Mouse (Mus musculus): ENCODE measurements around the gene Ccdc18. TPM values are rescaled to one million over a fixed set of nuclear protein-coding genes. Genes with fewer than 3 reads are reported as not detected.
"Not testable (repeated sequence)": the region's sequence is repeated elsewhere in the genome, so short reads cannot be mapped to it uniquely, and the experiment has no call there.

Ccdc18 gene
- total RNA-seq (2021) = 1 to 10 TPM in 1 of 2 experiments, under 1 TPM in 1; 0.91 to 1.2 TPM
- long read RNA-seq, experiment 1 = 0 reads
- long read RNA-seq, experiment 2 = 0 reads

- peak; percentile 97 for DNase-seq (ENCODE audit: extremely low spot score in 1 of 2, low spot score in 2 of 2)
- H3K4me3 ChIP-seq = peak within 1 kb of the TSS; percentile 85
- TF ChIP-seq CTCF (IDR thresholded peaks at IDR 0.05) = peak; percentile 27
- peak within 1 kb of the TSS; percentile 78 for H3K27ac ChIP-seq
- intact Hi-C loops (cut with DNase I) = loop anchor here (1.0 to 10.0 kb wide), 4 partner anchors 67 to 532 kb away; partner anchors contain the start of genes Dgkq, Dr1, Idua and Mtf2
These were observed at the start of gene Ccdc18, which contains the start of gene Tmed5 for GRCm38 (mm10) chr5:108132441-108133243. Gene Ccdc18, plus strand, starts transcription at chr5:108132875. Gene Tmed5, minus strand, starts transcription at chr5:108132620.

GRCm38 (mm10) chr5:108085440-108085839 is 47.2 kb upstream of the Ccdc18 start:
- DNase-seq (ENCODE audit: extremely low spot score in 1 of 2, low spot score in 2 of 2) = peak in 1 of 2 experiments; percentile 6
- peak; percentile 31 for TF ChIP-seq CTCF (IDR thresholded peaks at IDR 0.05)
- Histone ChIP-seq H3K27ac (no peak overlapping the region), H3K4me3 (no peak overlapping the region)
- intact Hi-C loops (cut with DNase I) = loop anchor here (5.0 kb wide), 1 partner anchor 178 kb away; no protein-coding TSS in a partner anchor

GRCm38 (mm10) chr5:108092731-108093130 is 39.9 kb upstream of the Ccdc18 start:
- H3K27ac ChIP-seq; H3K4me3 ChIP-seq; intact Hi-C loops (cut with DNase I); DNase-seq (ENCODE audit: extremely low spot score in 1 of 2, low spot score in 2 of 2): not testable (repeated sequence)

GRCm38 (mm10) chr5:108097676-108098075 is 35.0 kb upstream of the Ccdc18 start:
- Histone ChIP-seq H3K27ac (no peak overlapping the region), H3K4me3 (no peak overlapping the region)
- DNase-seq (ENCODE audit: extremely low spot score in 1 of 2, low spot score in 2 of 2) = no peak
- intact Hi-C loops (cut with DNase I) = no loop called here
- no peak for TF ChIP-seq CTCF (IDR thresholded peaks at IDR 0.05)

GRCm38 (mm10) chr5:108100196-108100595 is 32.5 kb upstream of the Ccdc18 start:
- Histone ChIP-seq H3K4me3 (no peak overlapping the region), H3K27ac (no peak overlapping the region)
- no peak for TF ChIP-seq CTCF (IDR thresholded peaks at IDR 0.05)
- intact Hi-C loops (cut with DNase I) = no loop called here
- DNase-seq (ENCODE audit: extremely low spot score in 1 of 2, low spot score in 2 of 2) = no peak

- H3K27ac ChIP-seq = no peak overlapping the region
- DNase-seq (ENCODE audit: extremely low spot score in 1 of 2, low spot score in 2 of 2) = no peak
- intact Hi-C loops (cut with DNase I) = no loop called here
- TF ChIP-seq CTCF (IDR thresholded peaks at IDR 0.05) = no peak
- no peak overlapping the region for H3K4me3 ChIP-seq
These were observed 28.4 kb upstream of the Ccdc18 start for GRCm38 (mm10) chr5:108104306-108104705.

- Histone ChIP-seq H3K4me3 (no peak overlapping the region), H3K27ac (no peak overlapping the region)
- no peak for TF ChIP-seq CTCF (IDR thresholded peaks at IDR 0.05)
- intact Hi-C loops (cut with DNase I) = no loop called here
- DNase-seq (ENCODE audit: extremely low spot score in 1 of 2, low spot score in 2 of 2) = no peak
These were observed 23.3 kb upstream of the Ccdc18 start for GRCm38 (mm10) chr5:108109346-108109745.

GRCm38 (mm10) chr5:108117693-108118092 is 15.0 kb upstream of the Ccdc18 start:
- H3K4me3 ChIP-seq = no peak overlapping the region
- intact Hi-C loops (cut with DNase I) = no loop called here
- H3K27ac ChIP-seq = no peak overlapping the region
- no peak for TF ChIP-seq CTCF (IDR thresholded peaks at IDR 0.05)
- DNase-seq (ENCODE audit: extremely low spot score in 1 of 2, low spot score in 2 of 2) = no peak

- H3K4me3 ChIP-seq = no peak overlapping the region
- peak; percentile 7 for TF ChIP-seq CTCF (IDR thresholded peaks at IDR 0.05)
- intact Hi-C loops (cut with DNase I) = no loop called here
- no peak for DNase-seq (ENCODE audit: extremely low spot score in 1 of 2, low spot score in 2 of 2)
- H3K27ac ChIP-seq = no peak overlapping the region
These were observed 12.3 kb upstream of the Ccdc18 start for GRCm38 (mm10) chr5:108120221-108120900.

GRCm38 (mm10) chr5:108131849-108132440 is 730 bp upstream of the Ccdc18 start:
- no peak for DNase-seq (ENCODE audit: extremely low spot score in 1 of 2, low spot score in 2 of 2)
- Histone ChIP-seq H3K27ac (peak overlapping the region; percentile 78), H3K4me3 (peak overlapping the region; percentile 85)
- intact Hi-C loops (cut with DNase I) = loop anchor here (1.0 to 10.0 kb wide), 4 partner anchors 67 to 533 kb away; partner anchors contain the start of genes Dgkq, Dr1, Idua and Mtf2
- TF ChIP-seq CTCF (IDR thresholded peaks at IDR 0.05) = no peak

GRCm38 (mm10) chr5:108152592-108152991 is 19.9 kb downstream of the Ccdc18 start:
- Histone ChIP-seq H3K27ac (no peak overlapping the region), H3K4me3 (no peak overlapping the region)
- TF ChIP-seq CTCF (IDR thresholded peaks at IDR 0.05) = no peak
- intact Hi-C loops (cut with DNase I) = no loop called here
- no peak for DNase-seq (ENCODE audit: extremely low spot score in 1 of 2, low spot score in 2 of 2)

GRCm38 (mm10) chr5:108160796-108161195 is 28.1 kb downstream of the Ccdc18 start:
- no peak for TF ChIP-seq CTCF (IDR thresholded peaks at IDR 0.05)
- Histone ChIP-seq H3K4me3 (no peak overlapping the region), H3K27ac (no peak overlapping the region)
- no peak for DNase-seq (ENCODE audit: extremely low spot score in 1 of 2, low spot score in 2 of 2)
- intact Hi-C loops (cut with DNase I) = no loop called here

All from left cerebral cortex, adult 2 months (tissue).